Mouse (Mus musculus) hindbrain, embryonic 15.5 days (tissue): ENCODE data around the gene Armc6. TPM values are rescaled to one million over a fixed set of nuclear protein-coding genes. Genes with fewer than 3 reads are reported as not detected.
A peak's percentile ranks its signal among the peaks of the same experiment; 100 is the strongest.
"Not testable (repeated sequence)": the region's sequence is repeated elsewhere in the genome, so short reads cannot be mapped to it uniquely, and the experiment has no call there.

Experiments used
- ATAC-seq: fragments of 200-750 bp; cut with Nextera tagmentation; 2 replicates; pipeline ENCODE4 v1.8.0; 2017; ENCODE audit warnings: low read depth, moderate number of reproducible peaks, moderate TSS enrichment; ENCODE audit not compliant: low FRiP score
- H3K27ac ChIP-seq: fragments of 300-500 bp; sonication (generic); replicated peaks from 2 replicates; pipeline ENCODE4 v1.5.1; 2015; ENCODE audit warnings: mild to moderate bottlenecking, inconsistent platforms
- H3K27me3 ChIP-seq: fragments of 300-500 bp; sonication (generic); 2 replicates; pipeline ENCODE4 v1.6.1; 2015; ENCODE audit warnings: control low read depth, inconsistent platforms
- H3K36me3 ChIP-seq: fragments of 300-500 bp; sonication (generic); 2 replicates; pipeline ENCODE4 v1.6.1; 2015; ENCODE audit warnings: control low read depth, inconsistent platforms
- H3K4me1 ChIP-seq: fragments of 300-500 bp; sonication (generic); replicated peaks from 2 replicates; pipeline ENCODE4 v1.6.1; 2015; ENCODE audit warnings: control low read depth, inconsistent platforms
- H3K4me2 ChIP-seq: fragments of 300-500 bp; sonication (generic); 2 replicates; pipeline ENCODE4 v1.6.1; 2015; ENCODE audit warnings: moderate library complexity, mild to moderate bottlenecking, inconsistent platforms
- H3K4me3 ChIP-seq: fragments of 300-500 bp; sonication (generic); 2 replicates; pipeline ENCODE4 v1.5.1; 2015; ENCODE audit warnings: mild to moderate bottlenecking, inconsistent platforms
- H3K9ac ChIP-seq: fragments of 300-500 bp; sonication (generic); 2 replicates; pipeline ENCODE4 v1.6.1; 2015; ENCODE audit warnings: inconsistent platforms
- H3K9me3 ChIP-seq: fragments of 300-500 bp; sonication (generic); 2 replicates; pipeline ENCODE4 v1.6.1; 2016; ENCODE audit warnings: control low read depth, inconsistent platforms
- WGBS: fragments of 180-500 bp; shearing (Covaris S2); methylation state at CpG from one replicate; pipeline ENCODE4 v1.1.7; 2015; 5-methylcytosine and 5-hydroxymethylcytosine counted together
- polyA plus RNA-seq: library from polyadenylated mRNA; unstranded; fragments of >200 nt; fragmentation: Nextera tagmentation; extraction: Ambion mirVana; gene quantifications from 2 replicates; pipeline ENCODE4 v1.2.1, GENCODE M21; 2015

Armc6 gene
- polyA plus RNA-seq, 1 experiment from 2014 or later, result 114 TPM

GRCm38 (mm10) chr8:70223341-70223740 is 10.9 kb downstream of the Armc6 start:
- H3K4me3 ChIP-seq, result no peak overlapping the region
- H3K9me3 ChIP-seq, result no peaks in the 10 kb centered on the region
- no peak overlapping the region for H3K4me2 ChIP-seq
- no peak for ATAC-seq
- no peaks in the 10 kb centered on the region for H3K27me3 ChIP-seq
- 51% methylated on average over 6 of the region's 6 CpGs for WGBS
- H3K27ac ChIP-seq, result no peak overlapping the region
- peaks cover 58% of the 10 kb centered on the region for H3K36me3 ChIP-seq
- H3K9ac ChIP-seq, result no peak overlapping the region
- 0 out of 2 replicates have a peak, but pooled peaks cover 5% of the 10 kb centered on the region for H3K4me1 ChIP-seq

DNA sequence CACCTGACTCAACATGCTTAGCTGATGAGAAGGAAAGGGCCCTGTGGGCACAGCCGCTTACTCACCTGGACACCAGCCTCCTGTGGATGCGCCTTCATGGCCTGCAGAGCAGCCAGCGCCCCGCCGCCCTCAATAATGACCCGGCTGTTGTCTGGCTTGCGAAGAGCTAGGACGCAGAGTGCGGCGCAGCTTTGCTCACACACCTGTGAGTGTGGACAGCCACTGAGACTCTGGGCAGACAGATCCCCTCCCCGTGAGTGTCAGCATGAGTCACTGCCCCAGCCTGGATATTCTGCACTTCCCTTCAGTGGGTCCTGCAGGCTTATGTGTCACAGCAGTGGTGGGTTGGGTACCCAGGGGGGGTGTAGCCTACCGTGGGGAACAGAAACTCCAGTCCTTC is 12.2 kb downstream of the Armc6 start:
- H3K4me2 ChIP-seq, result no peak overlapping the region
- H3K27me3 ChIP-seq, result no peaks in the 10 kb centered on the region
- no peaks in the 10 kb centered on the region for H3K9me3 ChIP-seq
- ATAC-seq, result no peak
- H3K4me1 ChIP-seq, result 0 out of 2 replicates have a peak, but pooled peaks cover 5% of the 10 kb centered on the region
- H3K9ac ChIP-seq, result no peak overlapping the region
- H3K36me3 ChIP-seq, result peaks cover 50% of the 10 kb centered on the region
- H3K27ac ChIP-seq, result no peak overlapping the region
- H3K4me3 ChIP-seq, result no peak overlapping the region
- 95% methylated on average over 12 of the region's 12 CpGs for WGBS

DNA sequence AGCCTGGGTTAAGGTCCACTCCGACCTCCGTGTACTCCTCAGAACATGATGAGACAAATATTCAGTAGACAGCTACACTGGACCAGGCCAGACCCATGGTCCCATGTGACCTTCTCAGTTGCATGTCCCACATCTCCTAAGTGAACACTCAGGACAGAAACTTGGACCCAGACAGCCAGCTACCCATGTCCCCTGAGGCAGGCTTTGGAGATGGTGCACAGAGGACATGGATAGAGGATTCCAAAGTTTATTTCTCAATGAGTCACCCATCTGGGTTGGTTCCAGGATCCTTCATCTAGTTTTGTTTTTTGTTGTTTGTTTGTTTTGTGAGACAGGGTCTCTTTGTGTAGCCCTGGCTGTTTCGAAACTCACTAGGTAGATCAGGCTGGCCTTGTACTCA is 13.4 kb downstream of the Armc6 start:
- Histone ChIP-seq H3K9ac (no peak overlapping the region), H3K27me3 (no peaks in the 10 kb centered on the region), H3K36me3 (peaks cover 49% of the 10 kb centered on the region), H3K9me3 (no peaks in the 10 kb centered on the region), H3K4me1 (0 out of 2 replicates have a peak, but pooled peaks cover 5% of the 10 kb centered on the region), H3K4me3 (no peak overlapping the region), H3K27ac (no peak overlapping the region), H3K4me2 (no peak overlapping the region)
- 97% methylated on average over 3 of the region's 3 CpGs for WGBS
- ATAC-seq, result no peak

DNA sequence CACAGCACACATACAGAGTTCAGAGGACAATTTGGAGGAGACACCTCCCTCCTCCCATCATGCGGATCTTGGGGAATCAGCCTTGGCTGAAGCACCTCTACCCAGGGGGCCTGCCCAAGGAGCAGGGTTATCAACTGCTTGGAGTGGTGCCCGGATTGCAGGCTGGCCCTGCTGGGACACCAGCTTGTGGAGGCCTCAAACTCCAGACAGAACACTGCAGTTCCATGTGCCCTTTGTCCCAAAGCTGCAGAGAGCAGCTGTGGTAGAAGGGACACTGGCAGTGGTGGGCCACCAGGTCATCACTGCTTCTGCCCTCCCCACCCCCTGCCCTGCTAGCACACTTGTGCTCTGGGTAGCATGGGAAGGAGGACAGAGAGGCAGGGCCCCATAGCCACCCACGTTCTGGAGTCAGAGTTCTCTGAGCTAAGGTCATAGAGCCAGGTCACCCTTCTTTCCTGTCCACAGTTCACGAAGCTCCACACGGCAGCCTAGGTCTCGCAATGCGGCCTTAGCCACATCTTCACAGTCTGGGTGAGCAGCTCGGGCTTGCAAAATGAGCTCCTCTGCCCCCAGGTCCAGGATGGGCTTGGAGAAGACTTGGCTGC is 13.9 kb downstream of the Armc6 start:
- Histone ChIP-seq H3K36me3 (peaks cover 44% of the 10 kb centered on the region), H3K27ac (no peak overlapping the region), H3K9me3 (no peaks in the 10 kb centered on the region), H3K9ac (no peak overlapping the region), H3K4me1 (0 out of 2 replicates have a peak, but pooled peaks cover 5% of the 10 kb centered on the region), H3K4me2 (no peak overlapping the region), H3K27me3 (no peaks in the 10 kb centered on the region), H3K4me3 (no peak overlapping the region)
- 74% methylated on average over 8 of the region's 8 CpGs for WGBS
- ATAC-seq, result no peak

GRCm38 (mm10) chr8:70219107-70219684 is 15.1 kb downstream of the Armc6 start:
- Histone ChIP-seq H3K9ac (no peak overlapping the region), H3K4me2 (no peak overlapping the region), H3K9me3 (no peaks in the 10 kb centered on the region), H3K36me3 (peaks cover 32% of the 10 kb centered on the region), H3K27ac (no peak overlapping the region), H3K4me1 (0 out of 2 replicates have a peak, but pooled peaks cover 5% of the 10 kb centered on the region), H3K4me3 (no peak overlapping the region), H3K27me3 (no peaks in the 10 kb centered on the region)
- WGBS, result 65% methylated on average over 5 of the region's 5 CpGs
- no peak for ATAC-seq

- H3K27me3 ChIP-seq, result no peaks in the 10 kb centered on the region
- no peak for ATAC-seq
- no peaks in the 10 kb centered on the region for H3K9me3 ChIP-seq
- H3K27ac ChIP-seq, result no peak overlapping the region
- H3K4me2 ChIP-seq, result no peak overlapping the region
- peaks cover 10% of the 10 kb centered on the region for H3K4me1 ChIP-seq
- H3K4me3 ChIP-seq, result no peak overlapping the region
- H3K9ac ChIP-seq, result no peak overlapping the region
- peaks cover 15% of the 10 kb centered on the region for H3K36me3 ChIP-seq
Measured at GRCm38 (mm10) chr8:70217441-70217840, 16.8 kb downstream of the Armc6 start.

GRCm38 (mm10) chr8:70216566-70216965 is 17.7 kb downstream of the Armc6 start:
- no peak for ATAC-seq
- H3K36me3 ChIP-seq, result 0 out of 2 replicates have a peak, but pooled peaks cover 6% of the 10 kb centered on the region
- no peak overlapping the region for H3K27ac ChIP-seq
- no peak overlapping the region for H3K4me3 ChIP-seq
- H3K9me3 ChIP-seq, result no peaks in the 10 kb centered on the region
- no peak overlapping the region for H3K4me2 ChIP-seq
- H3K27me3 ChIP-seq, result no peaks in the 10 kb centered on the region
- 56% methylated on average over 1 of the region's 1 CpGs for WGBS
- H3K4me1 ChIP-seq, result peaks cover 11% of the 10 kb centered on the region
- H3K9ac ChIP-seq, result no peak overlapping the region

- H3K4me1 ChIP-seq, result peaks cover 15% of the 10 kb centered on the region
- not testable (repeated sequence) for H3K9ac ChIP-seq, H3K27ac ChIP-seq, H3K4me3 ChIP-seq, H3K36me3 ChIP-seq, H3K4me2 ChIP-seq, ATAC-seq, H3K9me3 ChIP-seq, H3K27me3 ChIP-seq
- 80% methylated on average over 3 of the region's 3 CpGs for WGBS
Measured at GRCm38 (mm10) chr8:70216161-70216560, 18.1 kb downstream of the Armc6 start.

- no peak overlapping the region for H3K9ac ChIP-seq
- no peaks in the 10 kb centered on the region for H3K36me3 ChIP-seq
- 0 out of 2 replicates have a peak, but pooled peaks cover 8% of the 10 kb centered on the region for H3K27me3 ChIP-seq
- H3K27ac ChIP-seq, result no peak overlapping the region
- H3K4me2 ChIP-seq, result no peak overlapping the region
- no peak for ATAC-seq
- 82% methylated on average over 5 of the region's 5 CpGs for WGBS
- H3K4me3 ChIP-seq, result no peak overlapping the region
- H3K9me3 ChIP-seq, result no peaks in the 10 kb centered on the region
- peaks cover 25% of the 10 kb centered on the region for H3K4me1 ChIP-seq
Measured at GRCm38 (mm10) chr8:70215092-70215491, 19.2 kb downstream of the Armc6 start.

- no peaks in the 10 kb centered on the region for H3K36me3 ChIP-seq
Measured at GRCm38 (mm10) chr8:70214411-70214810, 19.9 kb downstream of the Armc6 start.

DNA sequence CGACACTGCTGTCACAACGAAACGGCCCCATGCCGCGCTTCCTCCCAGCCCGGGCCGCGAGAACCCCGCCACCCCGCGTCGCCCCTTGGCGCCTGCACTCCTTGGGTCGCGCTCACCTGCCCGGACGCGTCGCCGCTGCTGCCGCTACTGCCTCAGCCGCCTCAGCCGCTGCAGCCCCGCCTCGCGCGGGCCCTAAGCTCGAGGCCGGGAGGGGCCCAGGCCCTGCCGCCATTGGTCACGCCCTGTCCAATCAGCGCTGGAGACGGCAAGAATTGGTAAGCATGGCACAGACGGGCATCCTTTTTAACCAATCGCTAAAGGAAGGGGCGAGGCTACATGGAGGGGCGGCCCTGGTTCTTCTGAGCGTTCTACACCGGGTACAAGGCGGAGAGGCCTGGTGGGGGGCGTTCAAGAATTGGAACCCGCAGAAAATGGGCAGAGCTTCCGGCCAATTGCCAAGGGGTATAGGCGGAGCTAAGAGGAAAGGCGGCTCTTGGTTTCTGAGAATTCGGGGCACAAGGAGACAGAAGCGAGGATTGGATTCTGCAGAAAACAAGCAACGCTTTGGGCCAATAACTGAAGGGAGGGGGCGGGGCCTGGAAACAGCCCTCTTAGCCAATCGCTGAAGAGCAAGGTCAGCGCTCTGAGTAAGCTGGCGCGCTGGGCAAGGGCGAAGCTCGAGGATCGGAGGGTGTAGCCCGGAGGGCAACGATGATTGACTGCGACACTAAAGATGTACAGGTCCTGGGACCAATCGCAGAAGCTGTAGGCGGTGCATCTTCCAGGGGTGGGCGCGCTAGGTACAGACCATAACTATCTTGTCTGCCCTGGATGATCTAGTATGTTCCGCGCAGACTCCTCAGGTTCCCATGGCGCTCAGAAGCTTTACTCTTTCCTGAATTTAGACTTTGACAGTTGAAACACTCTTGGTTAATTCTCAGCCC is 21.9 kb downstream of the Armc6 start, which contains the start of gene Slc25a42:
Slc25a42 (minus strand) TSS at position 194 of the 944 bp plus-strand sequence.
- Histone ChIP-seq H3K9ac (peak within 1 kb of the TSS; percentile 51), H3K4me2 (peak within 1 kb of the TSS; percentile 85), H3K27ac (peak within 1 kb of the TSS; percentile 50), H3K36me3 (no peaks in the 10 kb centered on the region), H3K9me3 (no peaks in the 10 kb centered on the region), H3K4me1 (peaks cover 21% of the 10 kb centered on the region), H3K27me3 (0 out of 2 replicates have a peak, but pooled peaks cover 8% of the 10 kb centered on the region), H3K4me3 (peak within 1 kb of the TSS; percentile 57)
- ATAC-seq, result peak; percentile 98
- under 1% methylated on average over 61 of the region's 66 CpGs for WGBS

More at GRCm38 (mm10) chr8:70214411-70214810, 19.9 kb downstream of the Armc6 start:
- Histone ChIP-seq H3K9ac (no peak overlapping the region), H3K9me3 (no peaks in the 10 kb centered on the region), H3K27ac (no peak overlapping the region), H3K4me2 (no peak overlapping the region), H3K4me1 (peaks cover 24% of the 10 kb centered on the region), H3K4me3 (no peak overlapping the region), H3K27me3 (0 out of 2 replicates have a peak, but pooled peaks cover 8% of the 10 kb centered on the region)
- no peak for ATAC-seq
- 79% methylated on average over 3 of the region's 3 CpGs for WGBS

DNA sequence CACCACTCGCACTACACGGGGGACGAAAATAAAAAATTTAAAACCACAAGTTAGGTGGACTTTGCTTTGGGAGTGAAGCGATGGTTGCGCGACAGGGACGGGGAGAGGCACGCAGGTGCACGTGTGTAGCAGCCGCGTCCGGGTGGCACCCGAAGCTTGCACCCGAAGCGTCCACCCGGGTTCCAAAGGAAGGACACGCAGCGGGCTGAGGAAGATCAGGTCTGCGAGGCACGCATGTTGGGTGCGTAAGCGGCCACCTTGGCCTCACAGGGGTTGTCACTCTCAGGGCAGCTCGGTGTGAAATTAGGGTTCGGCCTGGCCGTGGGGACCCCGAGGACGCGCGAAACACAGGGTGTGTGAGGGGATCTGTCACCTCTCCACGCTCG is 22.5 kb downstream of the Armc6 start:
- Histone ChIP-seq H3K27ac (peak overlapping the region; percentile 50), H3K9me3 (no peaks in the 10 kb centered on the region), H3K9ac (peak overlapping the region; percentile 51), H3K4me2 (peak overlapping the region; percentile 85), H3K36me3 (no peaks in the 10 kb centered on the region), H3K4me1 (peaks cover 21% of the 10 kb centered on the region), H3K4me3 (peak overlapping the region; percentile 57), H3K27me3 (0 out of 2 replicates have a peak, but pooled peaks cover 8% of the 10 kb centered on the region)
- ATAC-seq, result no peak; the same call in 1 of the 2 replicates
- 2% methylated on average over 31 of the region's 31 CpGs for WGBS
